Mouse (Mus musculus): ENCODE measurements around the gene 4933424G06Rik. TPM values are rescaled to one million over a fixed set of nuclear protein-coding genes. Genes with fewer than 3 reads are reported as not detected.

Gene 4933424G06Rik
- polyA plus RNA-seq, 1 experiment: not detected

GRCm38 (mm10) chr1:36672648-36673350 lies 37.1 kb upstream of the 4933424G06Rik start:
- Histone ChIP-seq H3K27ac (ENCODE audit: insufficient read depth, low read depth, low read length) (no peak overlapping the region), H3K4me3 (ENCODE audit: insufficient read depth, low read depth, low read length) (no peak overlapping the region), H3K36me3 (ENCODE audit: control insufficient read depth, insufficient read depth, low read length) (no peaks in the 10 kb centered on the region), H3K4me1 (ENCODE audit: control insufficient read depth, insufficient read depth, low read length) (no peaks in the 10 kb centered on the region), H3K27me3 (replicated peaks; ENCODE audit: control insufficient read depth, insufficient read depth, low read length) (no peaks in the 10 kb centered on the region)
- DNase-seq: no peak
- 54% methylated on average over 16 of the region's 16 CpGs for WGBS
- TF ChIP-seq CTCF (conservative IDR thresholded peaks at IDR 0.05; ENCODE audit: insufficient read depth, insufficient read length, low read depth, low read length) (no peak), POLR2A (IDR thresholded peaks at IDR 0.05; ENCODE audit: low read depth, low read length) (no peak)

- no peak overlapping the region for H3K4me3 ChIP-seq (ENCODE audit: insufficient read depth, low read depth, low read length)
- H3K36me3 ChIP-seq (ENCODE audit: control insufficient read depth, insufficient read depth, low read length): no peaks in the 10 kb centered on the region
- no peaks in the 10 kb centered on the region for H3K4me1 ChIP-seq (ENCODE audit: control insufficient read depth, insufficient read depth, low read length)
- no peak overlapping the region for H3K27ac ChIP-seq (ENCODE audit: insufficient read depth, low read depth, low read length)
- DNase-seq: peak; percentile 17
- no peak for TF ChIP-seq CTCF (conservative IDR thresholded peaks at IDR 0.05; ENCODE audit: insufficient read depth, insufficient read length, low read depth, low read length)
- TF ChIP-seq POLR2A (IDR thresholded peaks at IDR 0.05; ENCODE audit: low read depth, low read length): no peak
- 18% methylated on average over 3 of the region's 3 CpGs for WGBS
- H3K27me3 ChIP-seq (replicated peaks; ENCODE audit: control insufficient read depth, insufficient read depth, low read length): no peaks in the 10 kb centered on the region
Measured at GRCm38 (mm10) chr1:36674936-36675335, 35.0 kb upstream of the 4933424G06Rik start.

GRCm38 (mm10) chr1:36680893-36681292 lies 29.1 kb upstream of the 4933424G06Rik start:
- Histone ChIP-seq H3K4me3 (ENCODE audit: insufficient read depth, low read depth, low read length) (no peak overlapping the region), H3K4me1 (ENCODE audit: control insufficient read depth, insufficient read depth, low read length) (no peaks in the 10 kb centered on the region), H3K27ac (ENCODE audit: insufficient read depth, low read depth, low read length) (no peak overlapping the region), H3K36me3 (ENCODE audit: control insufficient read depth, insufficient read depth, low read length) (no peaks in the 10 kb centered on the region), H3K27me3 (replicated peaks; ENCODE audit: control insufficient read depth, insufficient read depth, low read length) (no peaks in the 10 kb centered on the region)
- WGBS: 87% methylated on average over 7 of the region's 7 CpGs
- DNase-seq: no peak
- no peak for TF ChIP-seq POLR2A (IDR thresholded peaks at IDR 0.05; ENCODE audit: low read depth, low read length)

- WGBS: 94% methylated on average over 39 of the region's 39 CpGs
- Histone ChIP-seq H3K4me3 (ENCODE audit: insufficient read depth, low read depth, low read length) (no peak within 1 kb of the TSS), H3K36me3 (ENCODE audit: control insufficient read depth, insufficient read depth, low read length) (no peaks in the 10 kb centered on the region), H3K27ac (ENCODE audit: insufficient read depth, low read depth, low read length) (no peak within 1 kb of the TSS), H3K27me3 (replicated peaks; ENCODE audit: control insufficient read depth, insufficient read depth, low read length) (no peaks in the 10 kb centered on the region), H3K4me1 (ENCODE audit: control insufficient read depth, insufficient read depth, low read length) (no peaks in the 10 kb centered on the region)
- no peak for TF ChIP-seq CTCF (conservative IDR thresholded peaks at IDR 0.05; ENCODE audit: insufficient read depth, insufficient read length, low read depth, low read length)
- no peak for TF ChIP-seq POLR2A (IDR thresholded peaks at IDR 0.05; ENCODE audit: low read depth, low read length)
- DNase-seq: no peak
Measured at GRCm38 (mm10) chr1:36682620-36683355, 27.2 kb upstream of the 4933424G06Rik start, which contains the start of gene Fam178b. Gene Fam178b (minus strand): TSS chr1:36683183.

GRCm38 (mm10) chr1:36683810-36684467 lies 26.0 kb upstream of the 4933424G06Rik start:
- no peak overlapping the region for H3K27ac ChIP-seq (ENCODE audit: insufficient read depth, low read depth, low read length)
- H3K36me3 ChIP-seq (ENCODE audit: control insufficient read depth, insufficient read depth, low read length): no peaks in the 10 kb centered on the region
- 8% methylated on average over 13 of the region's 13 CpGs for WGBS
- peak; percentile 89 for DNase-seq
- H3K4me3 ChIP-seq (ENCODE audit: insufficient read depth, low read depth, low read length): no peak overlapping the region
- TF ChIP-seq CTCF (conservative IDR thresholded peaks at IDR 0.05; ENCODE audit: insufficient read depth, insufficient read length, low read depth, low read length): peak; percentile 93
- TF ChIP-seq POLR2A (IDR thresholded peaks at IDR 0.05; ENCODE audit: low read depth, low read length): no peak
- no peaks in the 10 kb centered on the region for H3K4me1 ChIP-seq (ENCODE audit: control insufficient read depth, insufficient read depth, low read length)
- H3K27me3 ChIP-seq (replicated peaks; ENCODE audit: control insufficient read depth, insufficient read depth, low read length): no peaks in the 10 kb centered on the region

GRCm38 (mm10) chr1:36690671-36691235 lies 19.2 kb upstream of the 4933424G06Rik start:
- WGBS: 55% methylated on average over 11 of the region's 11 CpGs
- Histone ChIP-seq H3K4me1 (ENCODE audit: control insufficient read depth, insufficient read depth, low read length) (peaks cover 3% of the 10 kb centered on the region; the same call in 1 of the 2 replicates), H3K4me3 (ENCODE audit: insufficient read depth, low read depth, low read length) (peak overlapping the region; percentile 88), H3K27me3 (replicated peaks; ENCODE audit: control insufficient read depth, insufficient read depth, low read length) (no peaks in the 10 kb centered on the region), H3K36me3 (ENCODE audit: control insufficient read depth, insufficient read depth, low read length) (no peaks in the 10 kb centered on the region), H3K27ac (ENCODE audit: insufficient read depth, low read depth, low read length) (peak overlapping the region; percentile 56)
- no peak for DNase-seq
- TF ChIP-seq CTCF (conservative IDR thresholded peaks at IDR 0.05; ENCODE audit: insufficient read depth, insufficient read length, low read depth, low read length) (no peak), POLR2A (IDR thresholded peaks at IDR 0.05; ENCODE audit: low read depth, low read length) (no peak)
